Mouse (Mus musculus): ENCODE measurements around the gene S1pr5. TPM values are rescaled to one million over a fixed set of nuclear protein-coding genes. Genes with fewer than 3 reads are reported as not detected.

The S1pr5 gene
- total and polyA plus RNA-seq, 2 experiments from 2014 or later: 2.9 to 8.2 TPM

- ATAC-seq (peak; percentile 90), DNase-seq (ENCODE audit: low spot score) (peak; percentile 88)
- H3K9me3 ChIP-seq (ENCODE audit: low read length): no peaks in the 10 kb centered on the region
- H3K9ac ChIP-seq (replicated peaks; ENCODE audit: low read length): peak within 1 kb of the TSS; percentile 72
- H3K4me3 ChIP-seq (ENCODE audit: low read length): peak within 1 kb of the TSS; percentile 52
- H3K36me3 ChIP-seq (ENCODE audit: insufficient read depth, low read length): 0 out of 2 replicates have a peak, but pooled peaks cover under 1% of the 10 kb centered on the region
- H3K4me1 ChIP-seq (ENCODE audit: insufficient read depth, low read length): peaks cover 8% of the 10 kb centered on the region; the same call in 1 of the 2 replicates
- H3K27me3 ChIP-seq (ENCODE audit: insufficient read depth, low read length): peaks cover 12% of the 10 kb centered on the region; the same call in 1 of the 2 replicates
- under 1% methylated on average over 74 of the region's 90 CpGs for WGBS
- TF ChIP-seq CTCF (IDR thresholded peaks at IDR 0.05; ENCODE audit: low read depth): no peak
- H3K4me2 ChIP-seq (ENCODE audit: low read depth, low read length): peak within 1 kb of the TSS; percentile 69
- peak within 1 kb of the TSS; percentile 76 for H3K27ac ChIP-seq
These were observed 9.3 kb downstream of the S1pr5 start, which contains the start of gene Keap1 for GRCm38 (mm10) chr9:21238733-21239464. TSS of gene Keap1 (minus strand) at chr9:21239361.

GRCm38 (mm10) chr9:21238004-21238732, 10.1 kb downstream of the S1pr5 start:
- DNase-seq (ENCODE audit: low spot score): peak; percentile 31
- ATAC-seq: peak; percentile 1; the same call in 1 of the 2 replicates
- peak overlapping the region; percentile 76 for H3K27ac ChIP-seq
- 2% methylated on average over 27 of the region's 31 CpGs for WGBS
- H3K4me2 ChIP-seq (ENCODE audit: low read depth, low read length): peak overlapping the region; percentile 69
- peaks cover 7% of the 10 kb centered on the region; the same call in 1 of the 2 replicates for H3K27me3 ChIP-seq (ENCODE audit: insufficient read depth, low read length)
- peaks cover 8% of the 10 kb centered on the region; the same call in 1 of the 2 replicates for H3K36me3 ChIP-seq (ENCODE audit: insufficient read depth, low read length)
- peaks cover 8% of the 10 kb centered on the region; the same call in 1 of the 2 replicates for H3K4me1 ChIP-seq (ENCODE audit: insufficient read depth, low read length)
- TF ChIP-seq CTCF (IDR thresholded peaks at IDR 0.05; ENCODE audit: low read depth): no peak
- peak overlapping the region; percentile 52 for H3K4me3 ChIP-seq (ENCODE audit: low read length)
- peak overlapping the region; percentile 72 for H3K9ac ChIP-seq (replicated peaks; ENCODE audit: low read length)
- no peaks in the 10 kb centered on the region for H3K9me3 ChIP-seq (ENCODE audit: low read length)

- H3K4me3 ChIP-seq (ENCODE audit: low read length): peak overlapping the region; percentile 52
- TF ChIP-seq CTCF (IDR thresholded peaks at IDR 0.05; ENCODE audit: low read depth): peak; percentile 57
- peak overlapping the region; percentile 72 for H3K9ac ChIP-seq (replicated peaks; ENCODE audit: low read length)
- H3K4me1 ChIP-seq (ENCODE audit: insufficient read depth, low read length): peaks cover 8% of the 10 kb centered on the region; the same call in 1 of the 2 replicates
- no peaks in the 10 kb centered on the region for H3K9me3 ChIP-seq (ENCODE audit: low read length)
- WGBS: 16% methylated on average over 19 of the region's 19 CpGs
- peak overlapping the region; percentile 69 for H3K4me2 ChIP-seq (ENCODE audit: low read depth, low read length)
- H3K27me3 ChIP-seq (ENCODE audit: insufficient read depth, low read length): 0 out of 2 replicates have a peak, but pooled peaks cover 3% of the 10 kb centered on the region
- ATAC-seq: peak; percentile 54
- peaks cover 12% of the 10 kb centered on the region; the same call in 1 of the 2 replicates for H3K36me3 ChIP-seq (ENCODE audit: insufficient read depth, low read length)
- H3K27ac ChIP-seq: peak overlapping the region; percentile 76
- peak; percentile 60 for DNase-seq (ENCODE audit: low spot score)
These were observed 10.8 kb downstream of the S1pr5 start for GRCm38 (mm10) chr9:21237368-21238003.

DNA sequence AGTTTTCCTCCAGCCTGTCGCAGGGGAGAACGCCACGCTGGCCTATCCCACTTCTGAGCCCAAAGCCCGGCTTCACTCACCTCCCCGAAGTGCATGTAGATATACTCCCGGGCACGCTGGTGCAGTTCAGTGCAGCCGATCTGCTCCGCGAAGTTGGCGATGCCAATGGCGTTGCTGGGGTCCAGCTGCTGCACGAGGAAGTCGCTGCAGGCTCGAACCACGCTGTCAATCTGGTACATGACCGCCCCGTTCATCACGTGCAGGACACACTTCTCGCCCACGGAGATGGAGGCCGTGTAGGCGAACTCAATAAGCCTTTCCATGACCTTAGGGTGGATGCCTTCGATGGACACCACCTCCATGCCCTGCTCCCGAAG, 11.3 kb downstream of the S1pr5 start:
- Histone ChIP-seq H3K4me1 (ENCODE audit: insufficient read depth, low read length) (peaks cover 8% of the 10 kb centered on the region; the same call in 1 of the 2 replicates), H3K27ac (peak overlapping the region; percentile 76), H3K4me2 (ENCODE audit: low read depth, low read length) (peak overlapping the region; percentile 69), H3K4me3 (ENCODE audit: low read length) (peak overlapping the region; percentile 52; the same call in 1 of the 2 replicates), H3K36me3 (ENCODE audit: insufficient read depth, low read length) (peaks cover 13% of the 10 kb centered on the region; the same call in 1 of the 2 replicates), H3K27me3 (ENCODE audit: insufficient read depth, low read length) (0 out of 2 replicates have a peak, but pooled peaks cover 3% of the 10 kb centered on the region), H3K9me3 (ENCODE audit: low read length) (no peaks in the 10 kb centered on the region), H3K9ac (replicated peaks; ENCODE audit: low read length) (peak overlapping the region; percentile 72; the same call in 1 of the 2 replicates)
- WGBS: 71% methylated on average over 25 of the region's 25 CpGs
- DNase-seq (ENCODE audit: low spot score) (no peak), ATAC-seq (no peak)
- TF ChIP-seq CTCF (IDR thresholded peaks at IDR 0.05; ENCODE audit: low read depth): no peak

DNA sequence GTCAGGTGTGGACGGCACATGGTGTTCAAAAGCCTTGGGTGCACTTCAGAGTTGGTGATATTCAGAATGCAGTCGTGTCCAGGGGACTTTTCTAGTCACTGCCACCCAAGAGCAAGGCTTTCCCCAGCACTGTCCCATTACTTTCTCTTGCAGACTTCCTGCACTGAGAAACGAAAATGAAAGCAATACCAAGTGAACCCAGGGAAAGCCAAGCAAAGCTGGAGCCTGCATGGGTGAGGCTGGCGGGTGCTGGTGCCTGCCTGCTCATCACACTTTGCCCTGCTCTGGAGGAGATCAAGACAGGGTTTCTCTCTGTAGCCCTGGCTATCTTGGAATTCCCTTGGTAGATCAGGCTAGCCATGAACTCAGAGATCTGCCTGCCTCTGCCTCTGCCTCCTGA, 12.9 kb downstream of the S1pr5 start:
- DNase-seq (ENCODE audit: low spot score): no peak
- WGBS: 87% methylated on average over 4 of the region's 4 CpGs
- H3K4me2 ChIP-seq (ENCODE audit: low read depth, low read length): no peak overlapping the region
- peaks cover 19% of the 10 kb centered on the region; the same call in 1 of the 2 replicates for H3K36me3 ChIP-seq (ENCODE audit: insufficient read depth, low read length)
- no peaks in the 10 kb centered on the region for H3K27me3 ChIP-seq (ENCODE audit: insufficient read depth, low read length)
- TF ChIP-seq CTCF (IDR thresholded peaks at IDR 0.05; ENCODE audit: low read depth): no peak
- no peak overlapping the region for H3K9ac ChIP-seq (replicated peaks; ENCODE audit: low read length)
- peaks cover 8% of the 10 kb centered on the region; the same call in 1 of the 2 replicates for H3K4me1 ChIP-seq (ENCODE audit: insufficient read depth, low read length)
- ATAC-seq: no peak
- no peak overlapping the region for H3K27ac ChIP-seq
- no peaks in the 10 kb centered on the region for H3K9me3 ChIP-seq (ENCODE audit: low read length)
- H3K4me3 ChIP-seq (ENCODE audit: low read length): no peak overlapping the region

GRCm38 (mm10) chr9:21233805-21234204, 14.4 kb downstream of the S1pr5 start:
- peaks cover 27% of the 10 kb centered on the region for H3K36me3 ChIP-seq (ENCODE audit: insufficient read depth, low read length)
- ATAC-seq: no peak

More at GRCm38 (mm10) chr9:21233805-21234204, 14.4 kb downstream of the S1pr5 start:
- Histone ChIP-seq H3K27me3 (ENCODE audit: insufficient read depth, low read length) (no peaks in the 10 kb centered on the region), H3K4me3 (ENCODE audit: low read length) (no peak overlapping the region), H3K4me2 (ENCODE audit: low read depth, low read length) (no peak overlapping the region), H3K4me1 (ENCODE audit: insufficient read depth, low read length) (peaks cover 8% of the 10 kb centered on the region; the same call in 1 of the 2 replicates), H3K9me3 (ENCODE audit: low read length) (no peaks in the 10 kb centered on the region), H3K9ac (replicated peaks; ENCODE audit: low read length) (no peak overlapping the region), H3K27ac (no peak overlapping the region)
- WGBS: 85% methylated on average over 28 of the region's 28 CpGs
- DNase-seq (ENCODE audit: low spot score): no peak
- TF ChIP-seq CTCF (IDR thresholded peaks at IDR 0.05; ENCODE audit: low read depth): no peak
